Mouse (Mus musculus): ENCODE results near the gene Pitpnm1.

DNA sequence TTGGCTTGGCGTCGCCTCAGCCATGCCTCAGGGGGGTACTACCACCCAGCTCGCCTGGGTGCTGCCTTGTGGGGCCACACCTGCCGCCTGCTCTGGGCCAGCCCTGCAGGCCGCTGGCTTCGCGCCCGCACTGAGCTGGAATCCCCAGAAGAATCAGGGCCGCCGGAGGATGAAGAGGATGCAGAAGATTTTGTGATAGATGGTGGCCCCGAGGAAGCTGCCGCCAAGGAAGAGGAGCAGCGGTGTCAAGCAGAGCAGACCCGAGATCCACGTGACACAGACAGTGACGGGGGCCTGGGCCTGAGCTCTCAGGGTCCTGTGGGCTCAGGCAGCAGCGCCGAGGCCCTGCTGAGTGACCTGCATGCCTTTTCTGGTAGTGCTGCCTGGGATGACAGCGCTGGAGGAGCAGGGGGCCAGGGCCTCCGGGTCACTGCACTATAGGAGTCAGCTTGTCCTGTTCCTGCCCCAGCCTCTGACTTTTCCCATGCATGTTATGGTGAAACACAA is 56.3 kb downstream of the Pitpnm1 start:
- no peak for TF ChIP-seq POLR2A (IDR thresholded peaks at IDR 0.05; ENCODE audit: low read depth, low read length)
- TF ChIP-seq CTCF (IDR thresholded peaks at IDR 0.05; ENCODE audit: borderline replicate concordance, insufficient read depth, low read length): no peak
